ENCODE assay signal across 18 mouse cellular contexts in genomic region chr8:46770905-46771516, GRCm38 (mm10). TPM values are rescaled to one million over a fixed set of nuclear protein-coding genes. Genes with fewer than 3 reads are reported as not detected.
DNase-seq lines count a peak whose midpoint lies in the region; ATAC-seq and TF ChIP-seq lines count a peak whose summit lies in the region.
"Had no signal": no experiment of that assay in that cellular context is flagged by ENCODE, and none has a peak within 500 bp of the region (broad histone marks: within the 10 kb centered on the region; RNA-seq: fewer than 3 reads in every experiment).

No protein-coding gene starts in this region.

- DNase-seq in embryo, embryonic 10 days (ENCODE audit: low spot score), result peak; percentile 43
- no peak for DNase-seq in embryo, embryonic 9.5 days (ENCODE audit: extremely low spot score)
- DNase-seq in layer of hippocampus, adult 2 months (ENCODE audit: low spot score in 2 of 2), result no peak
- no peak for DNase-seq in layer of hippocampus, adult 18-20 months (ENCODE audit: low spot score in 2 of 2)
- peak; percentile 15 for DNase-seq in retina, postnatal 1 day
- DNase-seq in gastrocnemius, adult 18-20 months (ENCODE audit: low spot score), result no peak
- DNase-seq: adrenal gland, adult 8-10 months; cerebellum, adult 8-10 months; heart, postnatal 36 days; liver, embryonic 13.5 days; spleen, adult 18-20 months had no signal

- H3K4me3 ChIP-seq in layer of hippocampus, adult 2 months, result no peak overlapping the region
- no peak overlapping the region for H3K4me3 ChIP-seq in neural tube, embryonic 12.5 days
- no peak overlapping the region for H3K4me3 ChIP-seq in neural tube, embryonic 15.5 days (replicated peaks)
- H3K4me3 ChIP-seq: heart, embryonic 13.5 days; intestine, embryonic 15.5 days; limb, embryonic 12.5 days; liver, embryonic 13.5 days; lung, embryonic 15.5 days had no signal

- TF ChIP-seq CTCF in layer of hippocampus, adult 2 months (conservative IDR thresholded peaks at IDR 0.05), result no peak

- peak; percentile 48; the same call in 1 of the 2 replicates for ATAC-seq in neural tube, embryonic 12.5 days (ENCODE audit: low FRiP score, low read depth)
- no peak for ATAC-seq in neural tube, embryonic 15.5 days (ENCODE audit: low FRiP score)
- ATAC-seq: intestine, embryonic 15.5 days had no signal

- H3K9ac ChIP-seq in neural tube, embryonic 12.5 days, result no peak overlapping the region
- H3K9ac ChIP-seq in neural tube, embryonic 15.5 days (replicated peaks), result no peak overlapping the region
- H3K9ac ChIP-seq: heart, embryonic 13.5 days; intestine, embryonic 15.5 days; limb, embryonic 12.5 days; liver, embryonic 13.5 days; lung, embryonic 15.5 days had no signal

- peaks cover 21% of the 10 kb centered on the region for H3K4me1 ChIP-seq in neural tube, embryonic 12.5 days
- H3K4me1 ChIP-seq in neural tube, embryonic 15.5 days, result peaks cover 19% of the 10 kb centered on the region

- peak overlapping the region; percentile 86 for H3K27ac ChIP-seq in layer of hippocampus, adult 2 months
- H3K27ac ChIP-seq in neural tube, embryonic 12.5 days, result no peak overlapping the region
- no peak overlapping the region for H3K27ac ChIP-seq in neural tube, embryonic 15.5 days (replicated peaks)
- H3K27ac ChIP-seq: heart, embryonic 13.5 days; liver, embryonic 13.5 days; lung, embryonic 15.5 days; macrophage had no signal

- H3K9me3 ChIP-seq in neural tube, embryonic 12.5 days, result no peaks in the 10 kb centered on the region; the same call in 1 of the 2 replicates
- H3K9me3 ChIP-seq in neural tube, embryonic 15.5 days (replicated peaks), result no peaks in the 10 kb centered on the region
- H3K9me3 ChIP-seq: heart, embryonic 13.5 days; intestine, embryonic 15.5 days; limb, embryonic 12.5 days; liver, embryonic 13.5 days; lung, embryonic 15.5 days had no signal

- 38% methylated on average over 7 of the region's 7 CpGs for WGBS in neural tube, embryonic 12.5 days
- 26% methylated on average over 7 of the region's 7 CpGs for WGBS in neural tube, embryonic 15.5 days

- no peak overlapping the region for H3K4me2 ChIP-seq in neural tube, embryonic 12.5 days (replicated peaks)
- H3K4me2 ChIP-seq in neural tube, embryonic 15.5 days, result no peak overlapping the region
- H3K4me2 ChIP-seq: heart, embryonic 13.5 days; intestine, embryonic 15.5 days; limb, embryonic 12.5 days; liver, embryonic 13.5 days; lung, embryonic 15.5 days had no signal

- no peaks in the 10 kb centered on the region; the same call in 1 of the 2 replicates for H3K36me3 ChIP-seq in neural tube, embryonic 12.5 days
- 0 out of 2 replicates have a peak, but pooled peaks cover 3% of the 10 kb centered on the region for H3K36me3 ChIP-seq in neural tube, embryonic 15.5 days
- H3K36me3 ChIP-seq: intestine, embryonic 15.5 days; liver, embryonic 13.5 days; lung, embryonic 15.5 days had no signal

- H3K27me3 ChIP-seq in neural tube, embryonic 12.5 days (replicated peaks), result no peaks in the 10 kb centered on the region
- no peaks in the 10 kb centered on the region for H3K27me3 ChIP-seq in neural tube, embryonic 15.5 days (replicated peaks)
- H3K27me3 ChIP-seq: heart, embryonic 13.5 days; intestine, embryonic 15.5 days; limb, embryonic 12.5 days; liver, embryonic 13.5 days; lung, embryonic 15.5 days had no signal

RNA-seq across cellular contexts. Expression of gene Irf2, which starts 31.5 kb away (rescaled TPM):
- total RNA-seq in layer of hippocampus, adult 2 months (2021), result 10 to 100 TPM; 54.6 to 62.0 TPM
- 10 to 100 TPM; 54.9 to 72.7 TPM for total RNA-seq in layer of hippocampus, adult 18-20 months (2021)
- polyA plus RNA-seq in neural tube, embryonic 12.5 days (2016; fragmentation: Nextera tagmentation; extraction: Ambion mirVana), result 11.7 and 14.2 TPM in 2 replicates
- polyA plus RNA-seq in neural tube, embryonic 15.5 days (2015; fragmentation: Nextera tagmentation; extraction: Ambion mirVana), result 10.2 and 18.6 TPM in 2 replicates
- 10 to 100 TPM; 34.9 to 42.3 TPM for total RNA-seq in gastrocnemius, adult 18-20 months (2021)

Comparison
In these comparisons a context has a peak if more than half of its experiments do, and no peak if none do; other contexts are left out.
1. DNase-seq: peak in embryo, embryonic 10 days (single experiment) and retina, postnatal 1 day (single experiment); none in embryo, embryonic 9.5 days (single experiment), layer of hippocampus, adult 2 months (0 of 2), layer of hippocampus, adult 18-20 months (0 of 2) and gastrocnemius, adult 18-20 months (single experiment).